Mouse (Mus musculus): ENCODE measurements around the gene Duoxa1.
"Not testable (repeated sequence)": the region's sequence is repeated elsewhere in the genome, so short reads cannot be mapped to it uniquely, and the experiment has no call there.

Gene Duoxa1

DNA sequence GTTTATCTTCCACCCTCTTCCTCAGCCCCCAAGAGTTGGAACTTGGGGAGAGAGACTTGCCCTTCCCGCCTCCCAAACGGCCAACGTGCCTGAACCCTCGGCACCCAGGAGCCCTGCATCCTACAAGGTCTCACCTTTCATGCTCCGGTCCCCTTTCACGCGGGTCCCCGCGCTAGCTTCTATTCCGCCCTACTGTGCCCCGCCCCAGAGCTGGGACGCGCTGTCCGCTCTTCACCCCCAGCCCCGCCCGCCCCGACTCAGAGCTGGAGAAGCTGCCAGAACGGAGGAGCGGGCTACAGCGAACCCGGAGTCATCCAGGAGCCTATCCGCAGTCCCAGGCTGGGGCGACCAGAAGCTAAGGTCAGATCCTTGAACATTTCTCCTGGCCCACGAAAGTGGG, at the start of gene Duoxa1:
TSS of gene Duoxa1 (minus strand) at position 195 of the 400 bp plus-strand sequence.
- no peak for DNase-seq (ENCODE audit: low spot score)

DNA sequence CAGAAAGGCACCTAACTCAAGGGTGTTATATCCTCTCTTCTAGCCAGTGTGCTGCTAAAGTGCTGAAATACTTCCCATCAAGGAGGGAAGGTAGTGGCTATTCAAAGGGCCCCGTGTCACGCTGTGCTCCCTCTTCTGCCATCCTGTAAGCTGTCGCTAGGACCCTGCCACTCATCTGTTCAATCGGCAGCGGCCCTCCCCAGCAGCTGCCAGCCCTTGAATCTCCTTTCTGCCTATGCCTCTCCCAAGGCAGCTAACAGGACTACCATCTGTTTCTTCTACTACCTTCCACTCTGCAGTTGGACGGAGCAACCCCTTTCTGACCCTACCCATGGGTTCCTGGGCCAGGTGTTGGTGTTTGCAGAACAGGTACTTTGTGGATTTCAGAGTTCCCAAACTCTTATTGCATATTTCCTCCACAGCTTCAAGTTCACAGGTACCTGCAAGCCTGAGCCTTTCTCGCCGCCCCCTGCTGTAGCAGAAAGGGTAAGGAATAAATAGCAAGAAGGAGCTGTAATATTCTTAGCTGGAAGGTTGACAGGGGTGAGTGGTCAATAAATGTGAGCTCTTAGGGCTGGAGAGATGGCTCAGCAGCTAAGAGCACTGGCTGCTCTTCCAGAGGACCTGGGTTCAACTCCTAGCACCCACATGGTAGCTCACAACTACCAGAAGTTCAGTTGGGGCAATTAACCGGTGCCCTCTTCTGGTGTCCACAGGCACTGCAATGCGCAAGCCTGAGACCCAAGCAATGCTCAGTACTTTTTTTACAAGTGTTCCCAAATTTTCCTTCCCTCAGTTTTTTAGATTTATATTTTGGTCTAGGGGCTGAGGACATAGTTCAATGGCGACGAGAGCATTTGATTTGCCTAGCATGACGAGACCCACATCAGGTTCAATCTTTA, 49.3 kb upstream of the Duoxa1 start:
- no peak for DNase-seq (ENCODE audit: low spot score)

DNA sequence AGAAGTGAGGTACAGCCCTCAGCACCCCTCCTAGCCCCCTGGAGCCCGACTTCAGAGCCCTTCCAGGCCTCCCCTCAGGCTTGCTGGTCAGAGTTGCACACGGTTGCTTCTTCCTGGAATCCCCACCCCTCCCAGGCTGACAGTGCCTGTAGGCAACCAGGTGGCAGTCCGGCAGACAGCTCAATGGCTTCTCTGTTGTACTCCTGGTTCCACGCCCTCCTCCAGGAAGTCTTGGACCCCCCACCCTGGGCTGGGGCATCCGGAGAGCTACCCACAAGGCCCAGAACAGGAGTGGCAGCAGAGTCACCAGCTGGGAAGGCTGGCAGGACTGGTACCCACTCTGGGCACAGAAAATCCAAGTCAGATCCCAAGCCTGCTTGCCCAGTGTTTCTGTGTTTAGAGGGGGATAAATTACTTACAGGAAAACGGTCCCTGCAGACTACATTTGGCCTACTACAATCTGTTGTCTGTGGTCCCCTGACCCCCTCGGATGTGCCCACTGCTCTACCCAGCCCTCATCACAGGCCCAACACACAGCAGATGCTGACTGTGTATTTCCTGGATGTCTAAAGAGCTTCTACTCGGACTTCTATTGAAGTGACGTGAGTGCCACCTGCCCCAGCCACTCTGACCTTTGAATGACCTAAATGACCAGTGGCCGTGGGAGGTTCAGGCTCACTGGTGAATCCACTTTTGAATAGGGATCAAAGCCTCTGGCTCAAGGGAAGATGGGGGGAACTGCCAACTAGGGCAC, 48.5 kb upstream of the Duoxa1 start:
- no peak for DNase-seq (ENCODE audit: low spot score)

DNA sequence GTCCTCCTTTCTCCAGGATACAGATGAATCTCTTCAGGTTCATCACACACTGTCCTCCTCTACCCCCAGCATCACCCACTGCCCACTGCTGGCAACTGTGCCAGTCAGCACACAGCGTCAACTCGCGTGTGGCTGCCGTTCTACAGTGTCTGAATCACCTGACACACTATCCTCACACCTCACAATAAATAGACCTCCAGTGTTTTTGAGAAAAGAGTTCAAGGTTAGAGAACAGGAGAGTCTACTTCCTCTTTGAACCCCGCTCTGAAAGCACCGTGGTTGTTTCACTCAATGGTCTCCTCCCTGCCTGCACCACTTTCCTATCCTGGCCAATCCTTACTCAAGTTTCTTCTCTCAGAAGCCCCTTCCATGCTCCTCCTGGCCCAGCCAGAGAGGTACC, 47.7 kb upstream of the Duoxa1 start:
- DNase-seq (ENCODE audit: low spot score), result no peak

DNA sequence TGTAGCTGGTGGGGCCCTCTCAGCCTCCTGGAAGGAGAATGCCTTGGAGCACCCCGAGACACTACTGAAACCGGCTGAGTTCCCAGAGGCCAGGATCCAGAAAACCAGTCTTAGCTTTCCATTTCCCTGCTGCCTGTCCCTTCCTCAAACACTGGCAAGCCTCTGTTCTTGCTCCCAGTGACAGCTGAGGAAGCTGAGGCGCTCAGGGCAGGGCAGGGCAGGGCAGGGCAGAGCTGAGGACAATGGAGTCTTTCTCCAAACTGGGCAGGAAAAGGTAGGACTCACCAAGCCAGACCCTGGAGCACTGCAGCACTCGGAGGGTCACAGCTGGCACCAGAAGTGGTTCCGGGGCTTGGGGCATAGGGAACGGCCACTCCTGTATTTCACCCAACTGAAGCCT, 46.8 kb upstream of the Duoxa1 start:
- DNase-seq (ENCODE audit: low spot score), result no peak

DNA sequence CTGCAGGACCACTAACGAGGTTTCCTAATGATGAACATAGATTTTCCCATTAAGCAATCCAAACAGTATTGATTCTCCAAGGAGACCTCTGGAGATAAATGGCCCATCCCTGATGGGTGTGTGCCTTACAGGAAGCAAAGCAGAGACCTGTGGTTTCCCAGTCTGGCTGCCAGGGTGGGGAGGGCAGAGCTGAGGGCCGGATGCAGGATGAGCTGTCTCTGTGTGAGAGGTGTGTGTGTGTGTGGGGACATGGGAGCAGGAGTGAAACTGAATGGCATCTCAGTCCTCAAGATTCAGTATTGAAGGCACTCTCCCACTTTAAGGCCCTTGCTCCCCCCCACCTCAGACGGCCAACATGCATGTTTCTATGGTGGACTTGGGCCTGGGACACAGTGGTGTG, 42.7 kb upstream of the Duoxa1 start:
- DNase-seq (ENCODE audit: low spot score), result no peak

DNA sequence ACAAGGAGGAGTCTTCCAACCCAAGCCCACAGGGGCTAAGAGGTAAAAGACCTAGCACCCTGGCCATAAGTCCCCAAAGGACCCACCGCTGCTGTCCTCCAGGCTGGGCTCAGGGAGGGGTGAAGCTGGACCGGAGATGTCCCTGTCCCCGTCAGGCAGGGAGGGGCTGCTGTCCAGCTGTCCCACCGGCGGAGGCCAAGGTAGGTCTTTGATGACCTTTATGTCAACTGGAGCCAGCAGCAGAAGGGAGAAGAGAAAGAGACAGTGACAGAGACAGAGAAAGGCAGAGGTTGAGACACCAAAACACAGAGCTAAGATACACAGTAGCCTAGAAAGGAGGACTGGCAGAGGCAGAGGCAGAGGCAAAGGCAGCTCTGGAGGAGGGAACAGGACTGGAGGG, 41.9 kb upstream of the Duoxa1 start:
- no peak for DNase-seq (ENCODE audit: low spot score)

DNA sequence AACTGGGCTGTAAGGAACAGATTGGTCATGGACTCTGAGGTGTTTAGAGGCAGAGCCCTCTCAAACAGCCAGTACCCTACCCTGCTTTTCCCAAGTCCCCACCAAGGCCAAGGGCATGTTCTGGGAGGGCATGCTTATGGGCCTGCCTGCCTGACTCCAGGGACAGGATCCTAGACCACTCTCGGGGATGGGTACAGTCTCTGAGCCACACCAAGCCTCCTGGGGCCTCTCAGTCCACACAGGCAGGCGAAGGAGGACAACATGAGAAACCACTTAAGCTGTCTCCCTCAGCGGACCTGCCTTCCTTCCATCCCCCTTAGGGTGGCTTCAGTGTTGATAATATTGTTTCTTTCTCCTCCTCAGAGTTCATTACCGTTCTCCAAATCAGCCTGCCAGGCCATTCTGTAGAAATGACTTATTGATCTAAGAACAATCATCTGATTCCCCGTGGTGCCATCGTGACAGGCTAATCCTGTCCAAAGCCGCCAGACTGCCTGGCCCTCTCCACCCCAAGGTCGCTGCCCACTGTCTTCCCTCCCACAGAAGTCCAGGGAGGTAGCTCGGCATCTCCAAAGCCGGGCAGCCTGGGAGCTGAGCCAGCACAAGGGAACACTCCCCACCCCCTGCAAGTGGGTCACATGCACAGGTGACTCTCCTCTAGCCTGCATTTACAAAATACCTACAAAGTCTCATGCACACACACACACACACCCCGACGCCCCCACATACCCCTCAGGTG, 40.8 kb upstream of the Duoxa1 start:
- DNase-seq (ENCODE audit: low spot score), result peak; percentile 56

DNA sequence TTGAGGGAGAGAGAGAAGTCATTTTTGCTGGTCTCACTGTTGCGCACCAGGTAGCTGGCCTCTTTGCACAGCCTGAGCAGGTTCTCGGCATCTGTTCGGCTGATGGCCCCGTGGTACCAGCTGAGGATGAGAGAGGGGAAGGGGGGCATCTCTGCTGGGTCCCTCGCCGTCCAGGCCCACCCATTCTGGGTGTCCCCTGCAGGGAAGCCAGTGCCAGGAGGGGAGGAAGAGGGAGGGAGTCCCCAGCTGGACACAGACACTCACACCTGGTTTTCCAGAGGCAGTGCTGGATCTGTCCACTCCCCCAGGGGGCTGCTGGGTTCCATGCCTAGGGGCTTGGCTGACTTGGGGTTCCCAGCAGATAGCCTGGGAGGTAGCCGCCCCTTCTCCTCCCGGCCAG, 40.2 kb upstream of the Duoxa1 start:
- DNase-seq (ENCODE audit: low spot score), result no peak

DNA sequence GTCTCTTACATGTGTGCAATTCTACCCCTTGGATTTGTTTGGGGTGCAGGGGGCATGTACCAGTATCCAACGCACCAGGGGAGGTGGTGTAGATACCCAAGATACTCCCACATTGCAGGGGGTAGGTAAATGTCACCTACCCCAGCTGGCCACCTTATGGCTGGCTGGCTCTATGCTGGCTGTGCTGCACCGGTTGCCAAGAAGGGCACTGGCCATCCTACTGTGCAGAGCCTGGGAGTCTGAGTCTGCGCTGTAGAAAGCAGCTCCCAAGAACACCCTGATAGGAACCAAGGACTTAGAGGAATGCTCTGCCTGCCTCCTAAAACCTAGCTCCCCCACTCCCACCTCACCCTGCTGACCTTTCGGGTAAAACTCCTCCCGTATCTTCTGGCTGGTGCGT, 39.5 kb upstream of the Duoxa1 start:
- no peak for DNase-seq (ENCODE audit: low spot score)

DNA sequence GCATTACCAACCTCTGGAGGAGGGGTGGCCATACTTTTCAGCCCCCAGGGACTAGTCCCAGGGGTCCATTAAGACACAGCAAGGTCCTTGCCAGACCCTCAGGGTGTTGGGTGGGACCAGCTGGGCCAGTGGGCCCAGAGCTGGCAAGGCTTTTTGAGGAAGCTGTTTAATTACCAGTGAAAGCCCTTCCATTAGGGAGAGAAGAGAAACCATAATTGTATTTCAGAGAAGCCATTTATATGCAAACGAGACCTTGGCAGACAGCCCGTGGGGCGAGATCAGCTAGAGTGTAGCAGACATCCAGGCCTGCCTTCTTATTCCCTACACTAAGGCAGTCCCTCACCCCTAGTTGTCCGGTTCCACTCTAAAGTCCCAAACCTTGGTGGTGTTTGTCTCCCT, 38.4 kb upstream of the Duoxa1 start:
- DNase-seq (ENCODE audit: low spot score), result peak; percentile 46

DNA sequence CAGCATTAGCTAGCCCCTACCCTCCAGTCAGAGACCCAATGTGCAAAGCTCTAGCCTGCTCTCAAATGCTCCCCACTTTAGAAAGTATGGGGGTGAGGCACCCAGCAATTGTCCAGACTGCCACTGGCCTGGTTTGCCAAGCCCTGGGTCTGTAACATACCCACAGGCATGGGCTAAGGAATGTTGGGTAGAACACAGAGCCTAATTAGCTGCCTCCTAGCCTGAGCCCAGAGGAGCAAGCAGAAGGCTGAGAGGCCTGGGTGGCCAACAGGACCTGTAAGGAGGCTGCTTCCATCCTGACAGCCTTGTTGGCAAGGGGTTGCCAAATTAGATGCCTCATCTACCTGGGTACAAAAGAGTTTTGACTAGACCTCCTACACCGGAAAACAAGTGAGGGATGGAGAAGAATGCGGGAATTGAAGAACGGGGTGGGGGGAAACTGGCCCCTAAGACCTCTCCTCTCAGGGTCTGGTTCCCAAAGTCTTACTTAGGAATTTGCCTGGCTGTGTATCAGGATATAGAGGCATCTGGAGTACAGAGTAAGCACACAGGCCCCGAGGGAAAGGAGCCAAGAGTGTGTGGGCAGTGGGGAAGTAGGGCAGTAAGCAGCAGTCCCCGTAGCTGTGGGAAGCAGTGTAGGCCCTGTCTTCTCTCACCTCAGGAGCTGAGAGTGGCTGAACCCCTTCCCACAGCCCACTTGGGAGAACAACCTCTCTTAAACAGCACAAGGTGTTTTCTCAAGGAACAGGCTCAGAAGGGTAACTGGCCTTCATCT, 37.8 kb upstream of the Duoxa1 start:
- no peak for DNase-seq (ENCODE audit: low spot score)

DNA sequence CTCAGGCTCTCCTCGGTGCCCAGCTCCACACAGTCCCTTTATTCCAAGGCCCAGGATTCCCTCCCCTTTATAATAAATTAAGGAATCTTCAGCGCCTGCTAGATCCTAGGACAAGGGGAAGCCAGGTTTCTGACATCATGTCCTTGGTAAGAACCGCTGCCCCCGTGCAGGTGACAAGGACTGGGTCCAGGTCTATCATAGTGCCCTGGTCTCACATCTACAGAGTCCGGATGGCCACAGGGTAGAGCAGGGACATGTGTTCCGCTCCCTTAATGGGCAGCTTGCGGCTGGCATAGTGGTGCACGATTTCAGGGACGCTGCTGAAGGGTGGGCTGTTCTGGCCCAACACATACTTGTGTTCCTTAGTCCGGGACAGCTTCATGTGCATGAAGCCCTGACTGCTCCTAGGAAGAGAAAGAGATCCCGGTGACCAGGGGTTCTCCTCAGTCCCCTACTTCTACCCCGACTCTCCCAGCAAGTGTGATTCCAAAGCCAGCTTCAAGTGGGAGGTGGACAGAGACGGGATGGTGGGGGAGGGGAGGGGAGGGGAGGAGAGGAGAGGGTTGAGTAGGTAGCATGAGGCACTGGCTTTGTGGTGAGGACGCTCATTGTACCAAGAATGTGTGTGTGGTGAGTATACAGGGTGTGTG, 35.7 kb upstream of the Duoxa1 start:
- DNase-seq (ENCODE audit: low spot score), result no peak

DNA sequence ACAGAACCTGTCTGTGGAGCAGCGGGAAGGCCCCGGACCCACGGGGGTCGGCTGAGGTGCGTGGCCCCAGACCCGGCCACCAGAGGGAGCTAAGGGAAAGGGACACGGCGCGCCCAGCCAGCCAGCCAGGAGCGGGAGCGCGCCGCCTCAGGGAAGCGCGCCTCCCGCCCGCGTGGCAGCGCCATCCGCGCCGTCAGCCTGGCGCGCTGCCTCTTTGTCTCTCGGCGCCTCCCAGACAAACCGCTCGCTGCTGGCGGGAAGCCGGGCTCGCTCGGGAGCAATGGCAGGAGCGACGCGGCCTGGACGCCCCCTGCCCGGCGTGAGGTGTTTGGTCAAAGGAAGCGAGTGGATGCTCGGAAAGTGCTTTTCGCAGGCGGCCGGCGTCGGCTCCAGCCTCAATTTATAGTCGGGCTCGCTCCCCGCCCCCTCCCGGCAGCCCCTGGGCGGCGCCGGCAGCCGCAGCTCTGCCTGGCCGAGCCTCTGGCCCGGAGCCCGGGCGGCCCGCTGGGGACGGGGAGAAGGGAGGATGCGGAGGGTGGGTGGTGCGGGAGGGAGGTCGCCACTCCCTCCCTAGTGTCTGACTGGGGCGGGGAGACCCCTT, 35.1 kb upstream of the Duoxa1 start:
- DNase-seq (ENCODE audit: low spot score), result peak; percentile 91

DNA sequence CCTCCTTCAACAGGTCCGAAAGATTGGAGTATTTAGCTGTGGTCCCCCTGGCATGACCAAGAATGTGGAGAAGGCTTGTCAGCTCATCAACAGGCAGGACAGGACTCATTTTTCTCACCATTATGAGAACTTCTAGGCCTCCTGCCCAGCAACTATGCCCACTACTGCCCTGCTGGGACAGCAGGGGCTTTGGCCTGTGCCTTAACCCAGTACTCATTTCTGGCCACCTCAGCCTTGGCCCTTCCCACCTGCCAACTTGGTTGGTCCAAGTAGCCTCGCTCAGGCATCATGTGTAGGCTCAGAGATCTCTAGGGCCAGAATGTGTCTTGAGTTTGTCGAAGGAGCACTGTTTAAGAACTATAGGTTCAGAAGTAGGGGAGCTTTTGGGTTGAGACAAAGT, 33.7 kb upstream of the Duoxa1 start:
- DNase-seq (ENCODE audit: low spot score), result no peak

DNA sequence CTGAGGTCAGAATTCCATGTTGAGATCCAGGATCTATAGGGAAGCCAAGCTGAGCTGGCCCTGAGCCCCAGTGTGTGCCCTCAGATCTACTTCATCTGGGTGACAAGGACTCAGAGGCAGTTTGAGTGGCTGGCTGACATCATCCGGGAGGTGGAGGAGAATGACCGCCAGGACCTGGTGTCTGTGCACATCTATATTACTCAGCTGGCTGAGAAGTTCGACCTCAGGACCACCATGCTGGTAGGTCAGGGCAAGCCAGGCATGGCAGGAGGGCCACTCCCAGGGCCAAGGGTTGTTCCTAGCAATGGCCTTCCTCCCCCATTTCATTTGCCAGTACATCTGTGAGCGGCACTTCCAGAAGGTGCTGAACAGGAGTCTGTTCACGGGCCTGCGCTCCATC, 32.6 kb upstream of the Duoxa1 start:
- not testable (repeated sequence) for DNase-seq (ENCODE audit: low spot score)

DNA sequence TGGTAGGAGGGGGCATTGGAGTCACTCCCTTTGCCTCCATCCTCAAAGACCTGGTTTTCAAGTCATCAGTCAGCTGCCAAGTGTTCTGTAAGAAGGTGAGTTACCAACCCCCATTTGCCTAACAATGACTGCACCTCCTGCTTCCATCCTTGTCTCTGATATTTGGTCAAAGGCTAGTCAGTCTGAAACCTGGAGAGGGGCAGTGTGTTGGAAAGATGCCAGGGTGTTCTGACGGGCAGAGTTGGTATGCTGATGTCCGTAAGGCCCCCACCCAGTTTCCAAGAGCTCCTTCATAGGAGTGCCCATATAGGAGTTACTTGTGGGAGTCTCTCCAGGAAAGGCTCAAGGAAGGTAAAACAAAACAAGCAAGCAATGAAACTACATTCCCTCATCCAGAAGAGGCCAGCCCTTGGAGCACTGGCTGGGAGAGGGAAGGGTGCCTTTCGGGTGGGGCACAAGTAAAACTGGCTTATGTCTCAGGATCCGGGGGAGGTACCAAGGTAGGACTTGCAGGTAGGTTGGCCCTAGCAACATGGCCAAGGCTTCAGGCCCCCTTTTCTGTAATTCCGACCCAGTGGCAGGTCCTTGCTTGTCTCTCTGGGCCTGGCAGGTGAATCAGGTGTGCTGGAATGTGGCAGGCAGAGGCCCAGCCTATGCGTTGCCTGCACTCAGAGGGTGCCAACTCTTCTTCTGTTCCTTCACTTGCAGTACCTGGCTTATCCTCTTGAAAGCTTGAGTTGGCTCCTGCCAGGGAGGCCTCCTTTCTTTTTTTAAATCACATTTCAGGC, 31.8 kb upstream of the Duoxa1 start:
- DNase-seq (ENCODE audit: low spot score), result no peak

DNA sequence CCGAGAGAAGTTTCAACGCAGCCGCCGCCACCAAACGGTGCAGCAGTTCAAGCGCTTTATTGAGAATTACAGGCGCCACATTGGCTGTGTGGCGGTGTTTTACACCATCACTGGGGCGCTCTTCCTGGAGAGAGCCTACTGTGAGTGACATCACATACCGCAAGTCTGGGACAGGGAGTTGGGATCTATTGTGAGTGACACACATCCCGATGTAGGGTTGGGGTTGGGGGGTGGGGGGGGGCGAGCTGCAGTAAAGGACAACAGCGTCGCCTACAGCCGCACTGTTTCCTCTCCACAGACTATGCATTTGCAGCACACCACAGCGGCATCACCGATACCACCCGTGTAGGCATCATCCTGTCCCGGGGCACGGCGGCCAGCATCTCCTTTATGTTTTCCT, 23.8 kb upstream of the Duoxa1 start:
- DNase-seq (ENCODE audit: low spot score), result no peak

DNA sequence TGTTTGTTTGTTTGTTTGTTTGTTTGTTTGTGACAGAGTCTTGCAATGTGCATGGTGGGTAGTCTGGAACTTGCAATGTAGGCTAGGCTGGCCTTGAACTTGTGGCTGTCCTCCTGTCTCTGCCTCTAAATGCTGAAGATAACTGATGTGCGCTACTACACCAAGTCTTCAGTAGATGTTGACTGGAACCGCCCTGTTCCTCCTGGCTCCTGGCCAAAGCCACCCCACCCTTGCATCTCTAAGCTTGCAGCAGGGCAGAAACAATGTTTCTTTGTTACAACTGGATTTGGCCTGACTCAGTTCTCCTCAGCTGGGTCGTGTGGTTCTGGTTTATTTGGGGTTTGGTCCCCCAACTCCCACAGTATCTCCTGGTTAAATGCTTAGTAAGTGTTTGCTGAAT, 20.6 kb upstream of the Duoxa1 start:
- no peak for DNase-seq (ENCODE audit: low spot score)

DNA sequence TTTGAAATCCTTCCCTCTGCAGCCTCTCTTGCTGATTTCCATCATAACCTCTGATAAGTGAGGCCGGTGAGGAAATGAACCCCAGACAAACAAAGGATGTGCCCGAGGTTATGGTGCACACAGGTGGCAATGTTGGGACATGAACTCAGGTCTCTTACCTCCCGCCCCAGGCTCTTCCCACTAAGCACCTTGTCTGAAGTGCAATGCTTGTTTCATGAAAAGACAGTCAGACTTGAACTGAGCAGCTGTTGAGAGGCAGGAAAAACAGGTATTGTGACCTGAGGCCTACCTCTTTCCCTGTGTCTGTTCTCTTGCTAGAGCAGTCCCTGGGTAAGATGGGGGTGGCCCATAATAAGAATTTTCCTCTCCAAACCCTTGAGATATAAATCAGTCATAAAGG, 18.7 kb upstream of the Duoxa1 start:
- DNase-seq (ENCODE audit: low spot score), result no peak

All from ovary, postnatal 36 days (tissue).